Mouse (Mus musculus) E14TG2a.4 (cell line): ENCODE data around the gene 2410004B18Rik.
"Not testable (repeated sequence)": the region's sequence is repeated elsewhere in the genome, so short reads cannot be mapped to it uniquely, and the experiment has no call there.

Source experiments
- H3K27me3 ChIP-seq: 2 replicates; pipeline ENCODE4 v1.6.1; 2014; ENCODE audit warnings: low read length, control low read depth; ENCODE audit not compliant: insufficient read depth
- H3K36me3 ChIP-seq: 2 replicates; pipeline ENCODE4 v1.6.1; 2014; ENCODE audit warnings: low read length, control low read depth; ENCODE audit not compliant: insufficient read depth
- H3K4me1 ChIP-seq: replicated peaks from 2 replicates; pipeline ENCODE4 v1.6.1; 2014; ENCODE audit warnings: low read depth, low read length, control low read depth
- H3K4me3 ChIP-seq: replicated peaks from 2 replicates; pipeline ENCODE4 v1.5.1; 2014; ENCODE audit warnings: mild to moderate bottlenecking, low read length
- H3K9me3 ChIP-seq: 2 replicates; pipeline ENCODE4 v1.6.1; 2014; ENCODE audit warnings: low read length, control low read depth
- CTCF ChIP-seq: conservative IDR thresholded peaks from 2 replicates; pipeline ENCODE4 v1.5.1; 2014; ENCODE audit warnings: low read length
- NANOG ChIP-seq: IDR thresholded peaks from 2 replicates; pipeline ENCODE4 v1.6.1; 2014; ENCODE audit warnings: borderline replicate concordance, low read length, mixed read lengths
- POU5F1 ChIP-seq: IDR thresholded peaks from 2 replicates; pipeline ENCODE4 v1.6.1; 2014; ENCODE audit warnings: low read length, borderline replicate concordance

2410004B18Rik gene

GRCm38 (mm10) chr3:145951287-145952165 lies 13.7 kb downstream of the 2410004B18Rik start:
- no peak for TF ChIP-seq NANOG
- no peak for TF ChIP-seq POU5F1
- no peak for TF ChIP-seq CTCF
- peaks cover 10% of the 10 kb centered on the region for H3K4me1 ChIP-seq
- no peaks in the 10 kb centered on the region for H3K9me3 ChIP-seq
- no peaks in the 10 kb centered on the region for H3K36me3 ChIP-seq
- H3K4me3 ChIP-seq, result no peak overlapping the region
- H3K27me3 ChIP-seq, result peaks cover 18% of the 10 kb centered on the region

- peaks cover 10% of the 10 kb centered on the region for H3K4me1 ChIP-seq
- no peaks in the 10 kb centered on the region for H3K36me3 ChIP-seq
- peaks cover 18% of the 10 kb centered on the region for H3K27me3 ChIP-seq
- H3K4me3 ChIP-seq, result no peak overlapping the region
- TF ChIP-seq CTCF, result no peak
- TF ChIP-seq NANOG, result no peak
- no peak for TF ChIP-seq POU5F1
- peaks cover under 1% of the 10 kb centered on the region; the same call in 1 of the 2 replicates for H3K9me3 ChIP-seq
Observed at GRCm38 (mm10) chr3:145952945-145953344, 15.1 kb downstream of the 2410004B18Rik start.

GRCm38 (mm10) chr3:145953411-145953810 lies 15.6 kb downstream of the 2410004B18Rik start:
- Histone ChIP-seq H3K4me1 (peaks cover 10% of the 10 kb centered on the region), H3K9me3 (peaks cover 5% of the 10 kb centered on the region; the same call in 1 of the 2 replicates), H3K27me3 (peaks cover 18% of the 10 kb centered on the region), H3K4me3 (no peak overlapping the region), H3K36me3 (no peaks in the 10 kb centered on the region)
- no peak for TF ChIP-seq CTCF
- no peak for TF ChIP-seq NANOG
- TF ChIP-seq POU5F1, result no peak

- Histone ChIP-seq H3K27me3 (peaks cover 18% of the 10 kb centered on the region), H3K4me3 (no peak overlapping the region), H3K4me1 (peaks cover 35% of the 10 kb centered on the region), H3K9me3 (peaks cover 8% of the 10 kb centered on the region; the same call in 1 of the 2 replicates), H3K36me3 (no peaks in the 10 kb centered on the region)
- no peak for TF ChIP-seq NANOG
- no peak for TF ChIP-seq CTCF
- no peak for TF ChIP-seq POU5F1
Observed at GRCm38 (mm10) chr3:145959824-145960223, 22.0 kb downstream of the 2410004B18Rik start.

GRCm38 (mm10) chr3:145962411-145962810 lies 24.6 kb downstream of the 2410004B18Rik start:
- peaks cover 41% of the 10 kb centered on the region for H3K4me1 ChIP-seq
- peaks cover 8% of the 10 kb centered on the region; the same call in 1 of the 2 replicates for H3K9me3 ChIP-seq
- H3K4me3 ChIP-seq, result no peak overlapping the region
- TF ChIP-seq NANOG, result no peak
- TF ChIP-seq POU5F1, result no peak
- no peak for TF ChIP-seq CTCF
- H3K27me3 ChIP-seq, result peaks cover 22% of the 10 kb centered on the region
- no peaks in the 10 kb centered on the region for H3K36me3 ChIP-seq

- TF ChIP-seq NANOG, result no peak
- TF ChIP-seq POU5F1, result no peak
- no peak for TF ChIP-seq CTCF
- Histone ChIP-seq H3K4me3 (peak overlapping the region; percentile 56), H3K9me3 (peaks cover 3% of the 10 kb centered on the region; the same call in 1 of the 2 replicates), H3K4me1 (peaks cover 41% of the 10 kb centered on the region), H3K36me3 (no peaks in the 10 kb centered on the region), H3K27me3 (peaks cover 22% of the 10 kb centered on the region)
Observed at GRCm38 (mm10) chr3:145963101-145964017, 25.5 kb downstream of the 2410004B18Rik start.

- Histone ChIP-seq H3K4me3 (0 out of 2 replicates have a peak overlapping the region, but pooled peaks have one; percentile 56), H3K4me1 (peaks cover 46% of the 10 kb centered on the region), H3K9me3 (no peaks in the 10 kb centered on the region), H3K27me3 (peaks cover 22% of the 10 kb centered on the region), H3K36me3 (no peaks in the 10 kb centered on the region)
- TF ChIP-seq CTCF, result no peak
- no peak for TF ChIP-seq NANOG
- no peak for TF ChIP-seq POU5F1
Observed at GRCm38 (mm10) chr3:145964018-145964387, 26.2 kb downstream of the 2410004B18Rik start.

GRCm38 (mm10) chr3:145964473-145964872 lies 26.7 kb downstream of the 2410004B18Rik start:
- Histone ChIP-seq H3K4me1 (peaks cover 50% of the 10 kb centered on the region), H3K36me3 (no peaks in the 10 kb centered on the region), H3K9me3 (no peaks in the 10 kb centered on the region), H3K4me3 (no peak overlapping the region), H3K27me3 (peaks cover 22% of the 10 kb centered on the region)
- TF ChIP-seq POU5F1, result no peak
- no peak for TF ChIP-seq CTCF
- no peak for TF ChIP-seq NANOG

GRCm38 (mm10) chr3:145965583-145965982 lies 27.8 kb downstream of the 2410004B18Rik start:
- H3K4me3 ChIP-seq, H3K36me3 ChIP-seq, H3K9me3 ChIP-seq: not testable (repeated sequence)
- Histone ChIP-seq H3K4me1 (peaks cover 52% of the 10 kb centered on the region), H3K27me3 (peaks cover 22% of the 10 kb centered on the region)
